ENCODE assay signal across 10 mouse cellular contexts in the genomic region with DNA sequence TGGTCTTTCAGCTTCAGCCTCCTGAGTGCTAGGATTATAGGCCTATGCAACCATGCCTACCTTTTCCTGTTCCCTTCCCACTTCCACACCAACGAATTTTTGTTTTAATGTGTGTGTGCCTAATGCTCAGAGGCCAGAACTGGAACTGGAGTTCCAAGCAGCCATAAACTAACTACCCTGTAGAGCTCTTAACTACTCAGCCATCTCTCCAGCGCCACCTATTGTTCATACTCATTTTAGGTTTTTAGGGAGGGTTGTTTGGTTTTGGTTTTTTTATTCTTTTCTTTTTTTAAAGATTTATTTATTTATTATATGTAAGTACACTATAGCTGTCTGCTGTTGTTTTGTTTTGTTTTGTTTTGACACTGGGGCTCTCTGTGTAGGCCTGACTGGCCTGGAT. TPM values are rescaled to one million over a fixed set of nuclear protein-coding genes. Genes with fewer than 3 reads are reported as not detected.
A peak's percentile ranks its signal among the peaks of the same experiment; 100 is the strongest.
DNase-seq lines count a peak whose midpoint lies in the region; ATAC-seq and TF ChIP-seq lines count a peak whose summit lies in the region.
"Had no signal": no experiment of that assay in that cellular context is flagged by ENCODE, and none has a peak within 500 bp of the region (broad histone marks: within the 10 kb centered on the region; RNA-seq: fewer than 3 reads in every experiment).

No protein-coding gene starts in this region.

- CTCF ChIA-PET in Patski (lab: Charles Lee) = interaction anchor here (0.7 to 1.5 kb wide), 5 partner anchors 9 to 185 kb away, joined by 3 to 8 read pairs (median 4); a partner anchor contains a TSS

- no peaks in the 10 kb centered on the region for H3K79me2 ChIP-seq in CH12.LX (replicated peaks; ENCODE audit: control insufficient read depth, extremely low read depth, insufficient read depth, poor library complexity, severe bottlenecking)

- H3K27ac ChIP-seq in CH12.LX (ENCODE audit: insufficient read depth, low read depth) = no peak overlapping the region

- H3K4me2 ChIP-seq in CH12.LX (ENCODE audit: insufficient read depth, low read depth, poor library complexity, severe bottlenecking) = no peak overlapping the region

- no peak overlapping the region for H3K9ac ChIP-seq in CH12.LX (ENCODE audit: insufficient read depth, low read depth)

- H3K9me3 ChIP-seq in CH12.LX (replicated peaks; ENCODE audit: low read length) = peaks cover 2% of the 10 kb centered on the region

- TF ChIP-seq RAD21 in CH12.LX (IDR thresholded peaks at IDR 0.05; ENCODE audit: low read depth, low read length) = peak; percentile 69

- POLR2A ChIA-PET in Patski (lab: Charles Lee) = no interaction called here

- no peak for TF ChIP-seq POLR2A in CH12.LX (IDR thresholded peaks at IDR 0.05; ENCODE audit: low read depth, low read length)

- ATAC-seq in Patski = no peak

- TF ChIP-seq CTCF in CH12.LX (conservative IDR thresholded peaks at IDR 0.05 in 1 of 2, IDR thresholded peaks at IDR 0.05 in 1 of 2; ENCODE audit: low read depth in 2 of 2, low read length in 2 of 2) (peak; percentile 45 to 73), Patski (IDR thresholded peaks at IDR 0.05) (peak; percentile 65)

- dilution Hi-C loops in CH12.LX (cut with MboI; ENCODE audit: extremely low pct_ligation_motif_present, extremely low pct_unique_long_range_greater_than_20kb, low sequenced_read_pairs) = no loop called here

- H3K4me3 ChIP-seq in CH12.LX (replicated peaks in 1 of 3; ENCODE audit: low read depth in 2 of 3, low read length in 2 of 3, poor library complexity in 1 of 3) = no peak overlapping the region

- H3K4me1 ChIP-seq in CH12.LX (ENCODE audit: control insufficient read depth in 1 of 2, insufficient read depth in 2 of 2) = no peaks in the 10 kb centered on the region

- in situ Hi-C loops in CH12.LX (cut with MboI; ENCODE audit: low pct_ligation_motif_present, low pct_unique_long_range_greater_than_20kb, low sequenced_read_pairs) = loop anchor here (25.0 kb wide), 2 partner anchors 99 to 274 kb away; a partner anchor contains a TSS
- in situ Hi-C loops in Patski (cut with MboI; ENCODE audit: low pct_unique_long_range_greater_than_20kb) = no loop called here

- no peaks in the 10 kb centered on the region for H3K36me3 ChIP-seq in CH12.LX (replicated peaks in 1 of 2; ENCODE audit: control insufficient read depth in 1 of 2, insufficient read depth in 1 of 2, low read length in 1 of 2)

- TF ChIP-seq EP300 in CH12.LX (IDR thresholded peaks at IDR 0.05; ENCODE audit: low read length) = no peak

- DNase-seq in kidney, adult 9 months = peak; percentile 65
- no peak for DNase-seq in kidney, adult 18-20 months
- DNase-seq in CH12.LX (ENCODE audit: extremely low read depth) (peak; percentile 56), Patski (ENCODE audit: low read depth, low spot score) (no peak)
- DNase-seq in lung, postnatal 10 days = peak; percentile 48
- no peak for DNase-seq in yolk sac, embryonic 10.5 days (ENCODE audit: low spot score)
- no peak for DNase-seq in right cerebral cortex, postnatal 10 days (ENCODE audit: low spot score in 2 of 2)

- H3K27me3 ChIP-seq in CH12.LX (replicated peaks) (no peaks in the 10 kb centered on the region), Patski (no peaks in the 10 kb centered on the region)

TF ChIP-seq in CH12.LX, 34 proteins besides CTCF, POLR2A, EP300 and RAD21:
- TF ChIP-seq ZMIZ1 (IDR thresholded peaks at IDR 0.05; ENCODE audit: low read depth, low read length) (no peak), MEF2A (IDR thresholded peaks at IDR 0.05; ENCODE audit: borderline replicate concordance, low read depth, low read length) (no peak), MAX (IDR thresholded peaks at IDR 0.05; ENCODE audit: low read length) (no peak), KAT2A (IDR thresholded peaks at IDR 0.05; ENCODE audit: insufficient replicate concordance, low read length) (no peak), MAZ (IDR thresholded peaks at IDR 0.05; ENCODE audit: low read depth, low read length) (no peak), TBP (conservative IDR thresholded peaks at IDR 0.05; ENCODE audit: low read depth, low read length) (no peak), NRF1 (IDR thresholded peaks at IDR 0.05; ENCODE audit: low read depth, low read length) (no peak), USF2 (conservative IDR thresholded peaks at IDR 0.05; ENCODE audit: low read depth, low read length) (no peak), ZNF384 (IDR thresholded peaks at IDR 0.05; ENCODE audit: low read depth, low read length) (peak; percentile 51; the same call in 1 of the 2 replicates), BHLHE40 (IDR thresholded peaks at IDR 0.05; ENCODE audit: low read depth, low read length) (no peak), JUND (conservative IDR thresholded peaks at IDR 0.05; ENCODE audit: low read depth, low read length) (no peak), PAX5 (IDR thresholded peaks at IDR 0.05; ENCODE audit: low read length) (no peak), SMC3 (IDR thresholded peaks at IDR 0.05; ENCODE audit: low read depth, low read length) (peak; percentile 67)

RNA-seq across cellular contexts. Expression of a gene that starts 8.2 kb away (rescaled TPM):
- total RNA-seq in CH12.LX (2012; rRNA removed) (not detected in 2 replicates), CH12.LX (2014; rRNA removed) (not detected in 2 replicates)
- polyA plus RNA-seq in CH12.LX (2012; ENCODE audit: insufficient read length, low read depth) (not detected in 2 replicates), Patski (2021) (1.1 TPM)
- polyA plus RNA-seq: embryonic facial prominence, embryonic 11.5 days; lung, embryonic 16.5 days; small intestine, adult 2 months had no signal

RNA-seq across cellular contexts. Expression of a gene that starts 9.0 kb away (rescaled TPM):
- not detected in 2 replicates for total RNA-seq in CH12.LX (2012; rRNA removed)
- not detected in 2 replicates for total RNA-seq in CH12.LX (2014; rRNA removed)
- not detected in 2 replicates for polyA plus RNA-seq in CH12.LX (2012; ENCODE audit: insufficient read length, low read depth)
- polyA plus RNA-seq in Patski (2021) = 1.6 TPM
- polyA plus RNA-seq: small intestine, adult 2 months had no signal

RNA-seq across cellular contexts. Expression of a gene that starts 22.2 kb away (rescaled TPM):
- total RNA-seq in CH12.LX (2012; rRNA removed) (not detected in 2 replicates), CH12.LX (2014; rRNA removed) (not detected in 2 replicates)
- polyA plus RNA-seq in CH12.LX (2012; ENCODE audit: insufficient read length, low read depth) (not detected in 2 replicates), Patski (2021) (not detected)
- polyA plus RNA-seq: embryonic facial prominence, embryonic 11.5 days; lung, embryonic 16.5 days; small intestine, adult 2 months had no signal

RNA-seq across cellular contexts. Expression of a gene that starts 22.8 kb away (rescaled TPM):
- total RNA-seq in CH12.LX (2012; rRNA removed) (not detected in 2 replicates), CH12.LX (2014; rRNA removed) (not detected in 2 replicates)
- polyA plus RNA-seq in CH12.LX (2012; ENCODE audit: insufficient read length, low read depth) (not detected in 2 replicates), Patski (2021) (0.33 TPM)

RNA-seq across cellular contexts. Expression of a gene that starts 39.5 kb away (rescaled TPM):
- total RNA-seq in CH12.LX (2012; rRNA removed) (0.04 TPM in 1 of 2 replicates, not detected in the other), CH12.LX (2014; rRNA removed) (0.08 and 0.11 TPM in 2 replicates)
- polyA plus RNA-seq in CH12.LX (2012; ENCODE audit: insufficient read length, low read depth) (not detected in 2 replicates), Patski (2021) (0.09 TPM)

Comparison
In these comparisons a context has a peak if more than half of its experiments do, and no peak if none do; other contexts are left out.
1. DNase-seq: peak in kidney, adult 9 months (single experiment), CH12.LX (single experiment) and lung, postnatal 10 days (single experiment); none in kidney, adult 18-20 months (single experiment), Patski (single experiment), yolk sac, embryonic 10.5 days (single experiment) and right cerebral cortex, postnatal 10 days (0 of 2).